In genomic region chr17:79099866-79100265, GRCm38 (mm10) we compare ENCODE assay signal across 14 mouse cellular contexts. TPM values are rescaled to one million over a fixed set of nuclear protein-coding genes. Genes with fewer than 3 reads are reported as not detected.
DNase-seq lines count a peak whose midpoint lies in the region; ATAC-seq lines count a peak whose summit lies in the region.
"Had no signal": no experiment of that assay in that cellular context is flagged by ENCODE, and none has a peak within 500 bp of the region (broad histone marks: within the 10 kb centered on the region; RNA-seq: fewer than 3 reads in every experiment).

No protein-coding gene starts in this region.

- no peak for ATAC-seq in megakaryocyte progenitor cell, adult 5-6 weeks (replicated peaks; ENCODE audit: poor library complexity)
- ATAC-seq: intestine, embryonic 15.5 days had no signal

- H3K4me3 ChIP-seq in macrophage (ENCODE audit: inconsistent target): no peak overlapping the region
- H3K4me3 ChIP-seq: gastrocnemius, adult 2 months; intestine, embryonic 15.5 days; liver, embryonic 15.5 days; neural tube, embryonic 13.5 days had no signal

- H3K79me2 ChIP-seq in macrophage (ENCODE audit: inconsistent target): no peaks in the 10 kb centered on the region

- H3K36me3 ChIP-seq in macrophage (ENCODE audit: inconsistent target): no peaks in the 10 kb centered on the region
- H3K36me3 ChIP-seq: intestine, embryonic 15.5 days; liver, embryonic 15.5 days; neural tube, embryonic 13.5 days had no signal

- 28% methylated on average over 4 of the region's 4 CpGs for WGBS in macrophage (ENCODE audit: missing documents)

- DNase-seq in right cerebral cortex, adult 18-20 months: peak; percentile 55
- DNase-seq in right cerebral cortex, postnatal 25 days: no peak
- peak; percentile 46 for DNase-seq in NIH3T3 (ENCODE audit: low read depth)
- DNase-seq in thymus, postnatal 36 days: peak; percentile 37 to 54
- DNase-seq in cerebellum, adult 8-10 months: no peak
- DNase-seq: cerebellum, postnatal 36 days; gastrocnemius, adult 2 months; kidney, postnatal 25 days; left cerebral cortex, postnatal 4 days had no signal

- H3K27ac ChIP-seq in macrophage: peak overlapping the region; percentile 58
- H3K27ac ChIP-seq: gastrocnemius, adult 2 months; intestine, embryonic 15.5 days; liver, embryonic 15.5 days; neural tube, embryonic 13.5 days had no signal

RNA-seq across cellular contexts. Expression of gene Qpct, which starts 48.2 kb away (rescaled TPM):
- 1 to 10 TPM in 9 of 26 experiments, under 1 TPM in 10, not detected in 7; 0.36 to 4.5 (median 0.92) TPM for total RNA-seq in macrophage (2018; cell fraction: chromatin; rRNA removed)
- 10 to 100 TPM in 3 of 26 experiments, 1 to 10 TPM in 23; 2.4 to 10.9 (median 5.7) TPM for total RNA-seq in macrophage (2018; cell fraction: cytosol; rRNA removed)
- total RNA-seq in macrophage (2018; cell fraction: nucleus; rRNA removed): 10 to 100 TPM in 1 of 26 experiments, 1 to 10 TPM in 25; 1.1 to 19.6 (median 4.1) TPM
- polyA plus RNA-seq in macrophage (2018): 6.4 to 28.5 TPM (median 11.2 TPM) in 3 replicates
- total RNA-seq in megakaryocyte progenitor cell, adult 5-6 weeks (2015): 0.47 and 4.9 TPM in 2 replicates
- 1.2 and 1.6 TPM in 2 replicates for total RNA-seq in megakaryocyte progenitor cell, adult 5-6 weeks (2017)

Comparison
In these comparisons a context has a peak if more than half of its experiments do, and no peak if none do; other contexts are left out.
1. DNase-seq: peak in right cerebral cortex, adult 18-20 months (single experiment), NIH3T3 (single experiment) and thymus, postnatal 36 days (2 of 2); none in right cerebral cortex, postnatal 25 days (single experiment) and cerebellum, adult 8-10 months (single experiment).